Mouse (Mus musculus) MEL (cell line): ENCODE measurements around the gene Snx29. TPM values are rescaled to one million over a fixed set of nuclear protein-coding genes. Genes with fewer than 3 reads are reported as not detected.
A peak's percentile ranks its signal among the peaks of the same experiment; 100 is the strongest.

Source experiments
- DNase-seq: peaks from one replicate; pipeline ENCODE4 v3.0.0; 2011; ENCODE audit warnings: low read depth, low spot score
- H3K27ac ChIP-seq: 2 replicates; pipeline ENCODE4 v1.5.1; 2012; ENCODE audit warnings: low read depth, mild to moderate bottlenecking, control low read depth, low read length, moderate library complexity; ENCODE audit not compliant: control insufficient read depth
- H3K27me3 ChIP-seq, 2 experiments: fragments of 150-350 bp in 1 of 2; sonication (generic) in 1 of 2; 2 replicates each; pipeline ENCODE4 v1.6.1; 2012; ENCODE audit warnings: low read length in 2 of 2, mild to moderate bottlenecking in 2 of 2, improper control_type of control experiment in 1 of 2, moderate library complexity in 1 of 2; ENCODE audit not compliant: insufficient read depth in 2 of 2, control insufficient read depth in 1 of 2
- H3K36me3 ChIP-seq, 2 experiments: 2 replicates each; pipeline ENCODE4 v1.6.1; 2012 to 2014; ENCODE audit warnings: low read length in 2 of 2, improper control_type of control experiment in 1 of 2, inconsistent platforms in 1 of 2, mild to moderate bottlenecking in 1 of 2; ENCODE audit not compliant: insufficient read depth in 2 of 2, control insufficient read depth in 1 of 2
- H3K4me1 ChIP-seq, 2 experiments: fragments of 150-350 bp in 1 of 2; sonication (generic) in 1 of 2; 2 replicates each; pipeline ENCODE4 v1.6.1; 2012; ENCODE audit warnings: low read length in 2 of 2, improper control_type of control experiment in 1 of 2, mild to moderate bottlenecking in 1 of 2; ENCODE audit not compliant: insufficient read depth in 2 of 2, control insufficient read depth in 1 of 2
- H3K4me3 ChIP-seq, 2 experiments: fragments of 150-350 bp in 1 of 2; sonication (generic) in 1 of 2; 2 replicates each; pipeline ENCODE4 v1.5.1; 2012; ENCODE audit warnings: low read depth in 2 of 2, low read length in 2 of 2, mild to moderate bottlenecking in 2 of 2, moderate library complexity in 2 of 2, control low read depth in 1 of 2, improper control_type of control experiment in 1 of 2; ENCODE audit not compliant: control insufficient read depth in 1 of 2, insufficient read depth in 1 of 2
- H3K79me2 ChIP-seq: 2 replicates; pipeline ENCODE4 v1.6.1; 2012; ENCODE audit warnings: mild to moderate bottlenecking, low read length, moderate library complexity; ENCODE audit not compliant: control insufficient read depth, poor library complexity, insufficient read depth
- H3K9ac ChIP-seq: 2 replicates; pipeline ENCODE4 v1.6.1; 2012; ENCODE audit warnings: low read depth, mild to moderate bottlenecking, control low read depth, low read length, moderate library complexity; ENCODE audit not compliant: control insufficient read depth, poor library complexity, severe bottlenecking
- H3K9me3 ChIP-seq: fragments of 150-350 bp; sonication (generic); replicated peaks from 2 replicates; pipeline ENCODE4 v1.6.1; 2012; ENCODE audit warnings: mild to moderate bottlenecking, low read length, improper control_type of control experiment, moderate library complexity; ENCODE audit not compliant: insufficient read depth
- BHLHE40 ChIP-seq: IDR thresholded peaks from 2 replicates; pipeline ENCODE4 v1.6.1; 2012; ENCODE audit warnings: low read depth, mild to moderate bottlenecking, inconsistent platforms, low read length, improper control_type of control experiment, borderline replicate concordance
- CHD2 ChIP-seq: IDR thresholded peaks from 2 replicates; pipeline ENCODE4 v1.6.1; 2011; ENCODE audit warnings: low read length, improper control_type of control experiment
- MAX ChIP-seq: IDR thresholded peaks from 2 replicates; pipeline ENCODE4 v1.6.1; 2011; ENCODE audit warnings: low read length, improper control_type of control experiment
- MAZ ChIP-seq: IDR thresholded peaks from 2 replicates; pipeline ENCODE4 v1.6.1; 2012; ENCODE audit warnings: low read depth, mild to moderate bottlenecking, inconsistent platforms, low read length, improper control_type of control experiment
- POLR2A ChIP-seq, 2 experiments: IDR thresholded peaks; 2 replicates each; pipeline ENCODE4 v1.6.1; 2011 to 2012; ENCODE audit warnings: low read length in 2 of 2, mild to moderate bottlenecking in 2 of 2, control low read depth in 1 of 2, improper control_type of control experiment in 1 of 2, low read depth in 1 of 2, moderate library complexity in 1 of 2; ENCODE audit not compliant: control insufficient read depth in 1 of 2, insufficient read depth in 1 of 2, poor library complexity in 1 of 2
- TCF12 ChIP-seq: IDR thresholded peaks from 2 replicates; pipeline ENCODE4 v1.6.1; 2014; ENCODE audit warnings: low read depth, mild to moderate bottlenecking, inconsistent platforms, low read length, improper control_type of control experiment, moderate library complexity
- UBTF ChIP-seq: IDR thresholded peaks from 2 replicates; pipeline ENCODE4 v1.6.1; 2012; ENCODE audit warnings: low read depth, mild to moderate bottlenecking, inconsistent platforms, low read length, improper control_type of control experiment, moderate library complexity, borderline replicate concordance; ENCODE audit not compliant: insufficient read depth
- USF1 ChIP-seq: IDR thresholded peaks from 2 replicates; pipeline ENCODE4 v1.6.1; 2014; ENCODE audit warnings: low read depth, mild to moderate bottlenecking, inconsistent platforms, low read length, improper control_type of control experiment, moderate library complexity
- ZC3H11A ChIP-seq: IDR thresholded peaks from 2 replicates; pipeline ENCODE4 v1.6.1; 2012; ENCODE audit warnings: low read depth, mild to moderate bottlenecking, inconsistent platforms, low read length, improper control_type of control experiment
- ZKSCAN1 ChIP-seq: IDR thresholded peaks from 2 replicates; pipeline ENCODE4 v1.6.1; 2012; ENCODE audit warnings: low read depth, mild to moderate bottlenecking, inconsistent platforms, low read length, improper control_type of control experiment, moderate library complexity
- polyA plus RNA-seq, 2 experiments: library from polyadenylated mRNA; stranded (reverse) in 1 of 2; unstranded in 1 of 2; fragments of >175 nt in 1 of 2; fragments of >200 nt in 1 of 2; gene quantifications; 2 replicates each; pipeline versions ENCODE4 v1.2.1 to v1.2.4; 2012; ENCODE audit warnings: low replicate concordance in 2 of 2, low read depth in 1 of 2; ENCODE audit not compliant: insufficient read length in 2 of 2, insufficient read depth in 1 of 2, missing spikeins in 1 of 2
- total RNA-seq: library from RNA; depleted of rRNA; stranded (reverse); fragments of 300-350 nt; gene quantifications from 2 replicates; pipeline ENCODE4 v1.2.3, GENCODE M21; 2012; rRNA removed

Snx29 gene
- total and polyA plus RNA-seq, 3 experiments = 0.72 to 0.73 TPM; not detected in 1

DNA sequence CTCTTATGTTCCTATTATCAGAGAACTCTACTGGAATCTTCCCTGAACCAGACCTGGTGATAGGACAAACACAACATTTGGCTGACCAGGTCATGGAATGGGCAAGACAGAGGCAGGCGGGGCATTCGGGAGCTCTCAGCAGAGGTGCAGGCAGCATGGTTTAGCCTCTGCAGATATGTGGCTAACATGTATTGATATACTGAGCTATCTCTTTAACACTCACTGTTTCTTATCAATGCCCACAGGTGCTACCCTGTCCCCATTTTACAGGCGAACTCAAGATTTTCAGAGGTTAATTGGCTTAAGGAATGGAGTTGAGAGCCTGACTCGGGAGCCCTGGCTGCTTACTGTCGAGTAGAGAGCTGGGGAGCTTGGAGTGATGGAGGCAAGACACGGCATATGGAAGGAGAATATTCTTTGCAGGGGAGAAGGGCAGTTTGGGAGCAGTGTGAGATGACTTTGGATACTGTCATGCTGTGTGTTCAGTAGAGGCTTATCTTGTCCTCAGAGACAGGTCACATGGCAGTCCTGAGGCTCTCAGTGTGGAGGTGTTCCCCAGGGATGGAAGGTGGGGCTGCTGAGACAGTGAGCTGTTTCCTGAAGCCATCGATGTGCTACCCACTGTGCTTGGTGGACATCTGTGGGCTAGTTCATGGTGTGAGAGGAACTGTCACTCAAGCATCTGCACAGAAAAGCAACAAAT lies 473.2 kb downstream of the Snx29 start:
- peak; percentile 12 for DNase-seq
- peak; percentile 20 for TF ChIP-seq USF1
- TF ChIP-seq ZKSCAN1 = no peak
- TF ChIP-seq TCF12 = no peak
- Histone ChIP-seq H3K9ac (no peak overlapping the region), H3K79me2 (no peaks in the 10 kb centered on the region), H3K27ac (no peak overlapping the region), H3K36me3 (no peaks in the 10 kb centered on the region), H3K4me3 (no peak overlapping the region), H3K27me3 (no peaks in the 10 kb centered on the region), H3K9me3 (no peaks in the 10 kb centered on the region), H3K4me1 (peaks cover 0 to 2% of the 10 kb centered on the region in 2 experiments; a peak in 2 of 4 replicates)

DNA sequence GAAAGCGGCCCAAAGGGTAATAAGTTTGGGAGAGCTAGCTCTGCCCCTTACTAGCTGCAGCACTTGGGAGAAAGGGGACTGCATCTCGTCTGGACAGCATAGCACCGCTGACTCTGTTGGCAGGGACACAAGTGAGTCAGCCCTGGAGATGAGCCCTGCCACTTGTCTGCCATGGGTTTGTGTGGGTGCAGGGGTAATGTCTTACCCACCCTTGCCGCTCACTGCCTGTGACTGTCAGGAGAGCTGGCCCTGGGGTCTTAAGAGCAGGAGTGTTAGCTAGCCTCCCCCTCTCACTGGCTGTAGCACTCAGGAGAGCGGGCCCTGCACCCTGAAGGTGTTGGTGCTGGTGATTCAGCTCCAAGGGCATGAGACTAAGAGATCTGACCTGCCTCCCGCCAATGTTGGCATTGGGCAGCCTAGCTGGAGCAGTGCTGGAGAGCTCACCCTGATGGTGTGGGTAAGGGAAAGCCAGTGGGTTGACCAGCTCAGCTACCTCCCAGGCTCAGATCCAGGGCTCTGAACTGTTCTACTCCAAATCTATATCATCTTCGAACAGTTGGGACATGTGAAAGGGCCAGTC lies 479.3 kb downstream of the Snx29 start:
- Histone ChIP-seq H3K9me3 (no peaks in the 10 kb centered on the region), H3K4me3 (no peak overlapping the region), H3K36me3 (peaks cover 0 to 2% of the 10 kb centered on the region in 2 experiments; a peak in 1 of 4 replicates), H3K4me1 (no peaks in the 10 kb centered on the region), H3K27ac (no peak overlapping the region), H3K27me3 (no peaks in the 10 kb centered on the region), H3K79me2 (no peaks in the 10 kb centered on the region), H3K9ac (no peak overlapping the region)
- TF ChIP-seq CHD2 (no peak), MAZ (no peak), BHLHE40 (no peak), UBTF (no peak), MAX (no peak), POLR2A (IDR thresholded peaks at IDR 0.05; ENCODE audit: control insufficient read depth in 1 of 2, insufficient read depth in 1 of 2, low read depth in 1 of 2, low read length in 2 of 2, poor library complexity in 1 of 2) (no peak), ZC3H11A (no peak)
- no peak for DNase-seq

Other genes with a start within 250 kb of the Snx29 start
- 19.7 and 24.9 TPM in 2 replicates for gene Txndc11, start 188.3 kb upstream of the Snx29 start, total RNA-seq
- gene Txndc11, start 188.3 kb upstream of the Snx29 start, polyA plus RNA-seq = 10 to 100 TPM in 1 of 2 experiments, not detected in 1; 33.7 TPM
- 40.9 and 48.7 TPM in 2 replicates for gene Zc3h7a, start 146.5 kb upstream of the Snx29 start, total RNA-seq
- 100 to 1,000 TPM in 1 of 2 experiments, 10 to 100 TPM in 1; 77.4 to 202 TPM for gene Zc3h7a, start 146.5 kb upstream of the Snx29 start, polyA plus RNA-seq
- 191 and 232 TPM in 2 replicates for gene Rsl1d1, start 119.6 kb upstream of the Snx29 start, total RNA-seq
- gene Rsl1d1, start 119.6 kb upstream of the Snx29 start, polyA plus RNA-seq = 1,000 to 10,000 TPM in 1 of 2 experiments, 100 to 1,000 TPM in 1; 228 to 1,181 TPM
- 84.4 and 89.6 TPM in 2 replicates for gene Gspt1, start 68.6 kb upstream of the Snx29 start, total RNA-seq
- gene Gspt1, start 68.6 kb upstream of the Snx29 start, polyA plus RNA-seq = 100 to 1,000 TPM; 376 to 547 TPM
- not detected in 2 replicates for gene Tnfrsf17, start 9.1 kb upstream of the Snx29 start, total RNA-seq
- gene Tnfrsf17, start 9.1 kb upstream of the Snx29 start, polyA plus RNA-seq = not detected